Mouse (Mus musculus) limb, embryonic 13.5 days (tissue): Measurements from ENCODE around the gene Msantd3. TPM values are rescaled to one million over a fixed set of nuclear protein-coding genes. Genes with fewer than 3 reads are reported as not detected.

Source experiments
- ATAC-seq: fragments of 200-750 bp; cut with Nextera tagmentation; 2 replicates; pipeline ENCODE4 v1.8.0; 2017; ENCODE audit warnings: low read depth, moderate number of reproducible peaks, moderate TSS enrichment; ENCODE audit not compliant: low FRiP score
- H3K27ac ChIP-seq: fragments of 300-500 bp; sonication (generic); 2 replicates; pipeline ENCODE4 v1.5.1; 2015; ENCODE audit warnings: inconsistent platforms, mild to moderate bottlenecking, moderate library complexity
- H3K27me3 ChIP-seq: fragments of 300-500 bp; sonication (generic); 2 replicates; pipeline ENCODE4 v1.6.1; 2015; ENCODE audit warnings: mild to moderate bottlenecking, inconsistent platforms
- H3K36me3 ChIP-seq: fragments of 300-500 bp; sonication (generic); 2 replicates; pipeline ENCODE4 v1.6.1; 2015; ENCODE audit warnings: inconsistent platforms, mild to moderate bottlenecking, moderate library complexity
- H3K4me1 ChIP-seq: fragments of 300-500 bp; sonication (generic); 2 replicates; pipeline ENCODE4 v1.6.1; 2015; ENCODE audit warnings: inconsistent platforms
- H3K4me2 ChIP-seq: fragments of 300-500 bp; sonication (generic); replicated peaks from 2 replicates; pipeline ENCODE4 v1.6.1; 2015; ENCODE audit warnings: inconsistent platforms, mild to moderate bottlenecking, moderate library complexity
- H3K4me3 ChIP-seq: fragments of 300-500 bp; sonication (generic); 2 replicates; pipeline ENCODE4 v1.5.1; 2015; ENCODE audit warnings: moderate library complexity, mild to moderate bottlenecking, inconsistent platforms
- H3K9ac ChIP-seq: fragments of 300-500 bp; sonication (generic); 2 replicates; pipeline ENCODE4 v1.6.1; 2015; ENCODE audit warnings: mild to moderate bottlenecking, inconsistent platforms
- H3K9me3 ChIP-seq: fragments of 300-500 bp; sonication (generic); 2 replicates; pipeline ENCODE4 v1.6.1; 2016; ENCODE audit warnings: inconsistent platforms
- WGBS: fragments of 180-500 bp; shearing (Covaris S2); methylation state at CpG from one replicate; pipeline ENCODE4 v1.1.7; 2015; 5-methylcytosine and 5-hydroxymethylcytosine counted together
- polyA plus RNA-seq: library from polyadenylated mRNA; unstranded; fragments of >200 nt; fragmentation: Nextera tagmentation; extraction: Ambion mirVana; gene quantifications from 2 replicates; pipeline ENCODE4 v1.2.1, GENCODE M21; 2015

The Msantd3 gene
- polyA plus RNA-seq, 1 experiment from 2014 or later, result 27.6 TPM

DNA sequence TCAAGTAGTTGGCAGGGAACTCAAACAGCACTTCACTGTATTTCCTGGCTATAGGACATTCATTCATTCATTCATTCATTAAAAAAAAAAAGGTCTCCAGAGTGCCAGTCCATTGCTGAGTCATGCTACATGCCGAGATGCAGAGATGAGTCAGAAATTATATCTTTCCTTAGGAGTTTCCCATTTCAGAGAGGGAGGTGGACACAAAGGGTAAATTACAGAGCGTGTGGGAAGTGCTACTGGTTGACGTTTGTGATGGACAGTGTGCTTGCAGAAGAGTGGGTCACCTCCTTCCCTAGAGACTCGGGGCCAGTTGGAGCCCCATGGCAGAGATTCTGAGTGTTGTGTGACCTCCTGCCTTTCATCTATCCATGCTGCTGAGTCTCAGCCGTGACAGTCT, 2.6 kb downstream of the Msantd3 start:
- H3K4me1 ChIP-seq, result peaks cover 33% of the 10 kb centered on the region
- H3K36me3 ChIP-seq, result no peaks in the 10 kb centered on the region
- 43% methylated on average over 5 of the region's 5 CpGs for WGBS
- H3K4me3 ChIP-seq, result peak overlapping the region; percentile 79; the same call in 1 of the 2 replicates
- no peaks in the 10 kb centered on the region for H3K9me3 ChIP-seq
- ATAC-seq, result no peak
- H3K27ac ChIP-seq, result no peak overlapping the region
- H3K4me2 ChIP-seq, result peak overlapping the region; percentile 71
- peaks cover 27% of the 10 kb centered on the region for H3K27me3 ChIP-seq
- peak overlapping the region; percentile 95; the same call in 1 of the 2 replicates for H3K9ac ChIP-seq

DNA sequence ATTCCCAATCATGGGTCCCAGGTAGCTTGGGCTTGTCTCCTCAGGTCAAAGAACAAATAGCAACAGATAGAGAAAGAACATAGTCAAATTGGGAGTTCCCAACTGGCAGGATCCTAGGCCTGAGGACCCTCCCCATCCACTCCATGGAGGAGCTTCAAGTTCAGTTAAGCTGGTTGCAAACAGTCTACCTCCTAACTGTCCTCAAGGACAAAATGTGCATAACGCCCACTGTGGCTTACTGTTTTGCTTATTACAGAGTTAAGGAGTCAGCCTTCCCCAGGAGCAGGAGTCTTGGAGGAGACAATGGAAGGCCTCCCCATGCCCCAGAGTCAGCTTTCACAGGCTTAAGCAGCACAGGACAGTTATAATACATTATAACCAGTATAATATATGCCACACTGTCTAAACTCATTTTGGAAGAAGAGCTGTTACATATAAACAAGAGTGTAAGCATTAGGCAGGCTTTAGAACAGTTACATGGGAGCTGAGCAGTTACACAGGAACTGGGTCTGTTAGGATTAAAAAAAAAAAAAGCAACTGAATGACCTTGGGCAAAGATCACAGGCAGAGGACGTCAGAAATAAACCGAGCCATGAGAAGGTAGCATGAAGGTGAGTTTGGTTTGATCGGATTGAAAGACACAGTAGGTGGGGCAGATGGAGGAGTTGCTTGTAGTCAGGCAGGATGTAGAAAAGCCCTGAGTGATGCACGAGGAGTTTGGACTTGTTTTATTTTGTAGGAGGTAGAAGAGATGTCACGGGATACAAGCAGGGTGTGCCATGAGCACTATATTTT, 3.5 kb downstream of the Msantd3 start:
- Histone ChIP-seq H3K4me3 (no peak overlapping the region), H3K27ac (no peak overlapping the region), H3K9me3 (no peaks in the 10 kb centered on the region), H3K4me2 (no peak overlapping the region), H3K36me3 (no peaks in the 10 kb centered on the region), H3K4me1 (peaks cover 42% of the 10 kb centered on the region), H3K27me3 (peaks cover 27% of the 10 kb centered on the region), H3K9ac (no peak overlapping the region)
- ATAC-seq, result no peak
- WGBS, result 73% methylated on average over 6 of the region's 6 CpGs

DNA sequence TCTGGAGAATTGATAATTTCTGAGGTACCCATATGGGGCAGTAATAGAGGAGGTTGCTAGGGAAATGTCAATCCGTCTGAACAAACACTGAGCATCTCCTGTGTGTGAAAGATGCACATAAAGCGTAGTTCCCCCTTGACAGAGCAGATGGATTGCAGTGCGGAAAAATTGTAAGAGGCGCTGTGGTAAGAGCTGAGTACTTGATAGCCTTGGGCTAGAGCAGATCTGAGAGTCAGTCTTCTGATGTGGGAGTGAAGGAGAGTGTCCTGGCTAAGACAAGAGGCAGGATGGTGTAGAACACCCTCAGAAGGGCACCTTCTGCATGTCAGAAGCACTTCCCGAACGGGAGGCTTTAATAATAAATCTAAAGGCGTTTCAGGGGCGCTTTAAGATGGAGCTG, 4.4 kb downstream of the Msantd3 start:
- Histone ChIP-seq H3K27me3 (peaks cover 27% of the 10 kb centered on the region), H3K27ac (no peak overlapping the region), H3K36me3 (no peaks in the 10 kb centered on the region), H3K9ac (no peak overlapping the region), H3K4me1 (peaks cover 51% of the 10 kb centered on the region), H3K4me3 (no peak overlapping the region), H3K4me2 (no peak overlapping the region), H3K9me3 (no peaks in the 10 kb centered on the region)
- ATAC-seq, result no peak
- WGBS, result 76% methylated on average over 8 of the region's 8 CpGs

DNA sequence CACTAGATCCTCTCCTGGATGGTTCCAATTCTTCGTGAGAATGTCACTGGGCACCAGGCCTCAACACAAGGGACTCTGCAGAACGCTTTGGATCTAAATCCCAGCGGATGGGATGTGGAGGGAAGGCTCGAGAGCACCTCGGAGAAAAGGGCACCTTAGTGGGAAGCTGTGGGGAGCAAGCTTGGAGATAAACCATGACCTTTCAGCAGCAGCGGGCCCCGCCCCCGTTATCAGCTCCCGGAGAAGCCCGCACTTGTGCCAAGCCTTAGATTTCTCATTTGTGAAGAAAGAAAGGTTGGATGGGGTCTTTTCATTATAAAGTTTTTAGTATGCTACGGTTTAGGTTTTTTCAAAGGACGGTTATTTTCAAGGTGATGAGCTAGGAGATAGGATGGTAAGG, 6.2 kb downstream of the Msantd3 start:
- ATAC-seq, result no peak
- H3K4me1 ChIP-seq, result peaks cover 55% of the 10 kb centered on the region
- H3K4me3 ChIP-seq, result no peak overlapping the region
- H3K9me3 ChIP-seq, result no peaks in the 10 kb centered on the region
- 74% methylated on average over 12 of the region's 12 CpGs for WGBS
- no peaks in the 10 kb centered on the region for H3K36me3 ChIP-seq
- peaks cover 27% of the 10 kb centered on the region for H3K27me3 ChIP-seq
- no peak overlapping the region for H3K27ac ChIP-seq
- H3K9ac ChIP-seq, result no peak overlapping the region
- H3K4me2 ChIP-seq, result no peak overlapping the region

DNA sequence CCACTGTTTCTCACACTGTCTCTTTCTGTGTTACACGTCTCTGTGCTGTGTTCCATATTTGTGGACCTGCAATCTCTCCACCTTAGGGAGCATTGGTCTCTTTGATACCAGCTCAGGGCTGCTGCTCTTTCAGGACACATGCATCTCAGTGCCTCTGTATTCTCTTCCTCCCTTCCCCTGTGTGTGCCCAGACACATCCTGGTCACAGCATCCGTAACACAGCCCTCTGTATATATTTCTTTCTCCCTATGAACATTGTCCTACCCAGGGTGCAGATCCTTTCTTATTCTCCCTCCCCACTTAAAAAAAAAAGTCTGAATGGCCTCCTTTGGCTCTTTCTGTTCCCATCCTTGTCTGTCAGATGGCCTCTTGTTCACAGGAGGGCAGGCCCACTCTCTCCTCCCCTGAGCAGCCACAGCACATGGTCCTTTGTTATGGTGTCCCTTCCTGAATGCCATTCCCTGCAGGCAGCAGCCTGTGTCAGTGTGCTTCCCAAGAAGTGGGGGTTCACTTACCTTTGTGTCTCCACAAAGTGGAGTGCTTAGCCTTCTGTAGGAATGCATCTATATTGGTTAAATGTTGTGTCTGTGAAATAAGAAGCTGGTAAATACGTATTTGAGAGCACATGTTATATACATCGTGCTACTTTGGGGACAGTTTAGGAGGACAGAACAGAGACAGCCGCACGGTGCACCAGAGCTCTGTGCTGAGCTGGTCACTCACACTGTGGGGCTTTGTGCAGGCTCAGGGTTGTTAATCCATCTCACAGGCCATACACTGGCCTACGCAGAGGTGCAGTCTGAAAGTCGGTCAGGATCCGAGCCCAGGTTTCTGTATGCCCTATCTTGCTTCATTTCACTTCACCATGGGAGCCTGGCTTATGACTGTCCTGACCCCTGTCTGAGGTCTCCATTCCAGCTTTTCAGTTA, 7.1 kb downstream of the Msantd3 start:
- WGBS, result 64% methylated on average over 9 of the region's 9 CpGs
- H3K4me1 ChIP-seq, result peaks cover 46% of the 10 kb centered on the region
- no peak overlapping the region for H3K4me3 ChIP-seq
- no peak for ATAC-seq
- peaks cover 27% of the 10 kb centered on the region for H3K27me3 ChIP-seq
- H3K9ac ChIP-seq, result no peak overlapping the region
- H3K4me2 ChIP-seq, result no peak overlapping the region
- no peak overlapping the region for H3K27ac ChIP-seq
- no peaks in the 10 kb centered on the region; the same call in 1 of the 2 replicates for H3K36me3 ChIP-seq
- H3K9me3 ChIP-seq, result no peaks in the 10 kb centered on the region

DNA sequence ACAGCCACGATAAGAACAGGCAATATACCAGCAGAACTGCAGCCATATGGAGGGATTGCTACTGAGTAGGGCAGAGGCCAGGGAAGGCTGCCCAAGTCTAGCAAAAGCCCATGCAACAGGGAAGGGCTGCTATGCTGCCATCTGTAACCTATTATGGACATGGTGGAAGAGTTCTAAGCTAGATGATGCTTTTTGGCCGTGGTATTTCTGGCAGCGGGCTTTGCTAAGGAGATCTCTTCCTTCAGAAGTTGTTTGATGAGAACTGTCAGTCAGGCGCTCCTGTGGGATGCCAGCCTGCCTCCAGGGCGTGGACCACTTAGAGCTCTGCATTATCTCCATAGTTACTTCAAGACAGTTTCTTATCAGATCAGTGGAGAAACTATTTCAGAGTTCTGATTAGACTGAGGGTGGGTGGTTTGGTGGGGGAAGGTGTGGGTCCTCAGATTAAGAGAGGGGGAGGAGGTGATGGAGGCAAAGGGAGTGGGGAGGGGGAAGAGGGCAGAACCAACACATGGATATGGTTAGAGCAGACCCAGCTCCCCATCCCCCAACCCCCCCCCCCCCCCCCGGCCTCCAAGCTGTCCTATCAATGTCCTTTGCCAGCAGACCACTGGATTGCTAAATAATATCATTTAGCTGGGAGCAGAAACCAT, 8.8 kb downstream of the Msantd3 start:
- Histone ChIP-seq H3K36me3 (peaks cover 13% of the 10 kb centered on the region), H3K27ac (no peak overlapping the region), H3K27me3 (peaks cover 23% of the 10 kb centered on the region), H3K4me2 (peak overlapping the region; percentile 23), H3K4me3 (no peak overlapping the region), H3K9me3 (no peaks in the 10 kb centered on the region), H3K4me1 (peaks cover 36% of the 10 kb centered on the region), H3K9ac (no peak overlapping the region)
- 17% methylated on average over 6 of the region's 6 CpGs for WGBS
- ATAC-seq, result peak; percentile 52

DNA sequence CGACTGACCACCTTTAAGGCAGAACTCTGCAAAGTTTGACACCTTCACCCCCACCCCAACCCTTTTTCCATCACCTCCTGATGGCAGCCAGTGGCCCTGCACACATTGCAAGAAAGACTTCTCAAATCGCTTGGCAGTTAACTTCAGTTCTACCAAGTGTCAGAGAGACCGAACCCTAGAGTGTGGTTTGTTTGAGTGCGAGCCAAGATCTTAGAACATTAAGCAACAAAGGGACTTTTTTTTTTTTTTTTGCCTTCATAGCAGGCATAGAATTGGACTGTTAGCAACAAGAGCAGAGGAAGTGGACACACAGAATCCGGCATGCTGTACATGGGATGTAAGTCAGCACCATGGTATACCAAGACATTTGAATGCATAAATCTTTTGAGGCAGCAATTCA, 9.9 kb downstream of the Msantd3 start:
- H3K9ac ChIP-seq, result no peak overlapping the region
- no peak overlapping the region for H3K4me3 ChIP-seq
- 47% methylated on average over 5 of the region's 5 CpGs for WGBS
- no peak overlapping the region for H3K4me2 ChIP-seq
- no peak for ATAC-seq
- peaks cover 32% of the 10 kb centered on the region for H3K4me1 ChIP-seq
- no peaks in the 10 kb centered on the region for H3K9me3 ChIP-seq
- no peak overlapping the region for H3K27ac ChIP-seq
- peaks cover 22% of the 10 kb centered on the region for H3K36me3 ChIP-seq
- H3K27me3 ChIP-seq, result peaks cover 24% of the 10 kb centered on the region

DNA sequence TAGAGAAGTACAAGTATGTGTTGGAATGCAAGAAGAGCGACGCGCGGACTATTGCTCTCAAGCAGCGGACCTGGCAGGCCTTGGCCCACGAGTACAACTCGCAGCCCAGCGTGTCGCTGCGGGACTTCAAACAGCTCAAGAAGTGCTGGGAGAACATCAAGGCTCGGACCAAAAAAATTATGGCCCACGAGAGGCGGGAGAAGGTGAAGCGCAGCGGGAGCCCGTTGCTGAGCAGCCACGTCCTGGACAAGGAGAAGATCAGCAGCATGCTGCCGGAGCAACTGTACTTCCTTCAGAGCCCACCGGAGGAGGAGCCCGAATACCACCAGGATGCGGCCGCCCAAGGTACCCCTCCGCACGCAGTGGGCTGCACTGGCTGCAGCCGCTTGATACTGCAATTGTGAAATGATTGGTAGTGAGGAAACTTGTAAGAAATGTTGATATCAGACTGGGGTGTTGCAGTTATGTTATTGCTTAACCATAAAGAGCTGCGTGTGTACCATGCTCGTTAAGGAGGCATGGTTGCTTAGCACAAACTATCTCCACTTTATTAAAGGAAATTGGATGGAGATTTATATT, 12.8 kb downstream of the Msantd3 start:
- Histone ChIP-seq H3K4me1 (peaks cover 21% of the 10 kb centered on the region), H3K27me3 (0 out of 2 replicates have a peak, but pooled peaks cover 9% of the 10 kb centered on the region), H3K9ac (no peak overlapping the region), H3K27ac (no peak overlapping the region), H3K4me3 (no peak overlapping the region), H3K36me3 (peaks cover 36% of the 10 kb centered on the region), H3K9me3 (no peaks in the 10 kb centered on the region), H3K4me2 (no peak overlapping the region)
- ATAC-seq, result no peak
- WGBS, result 87% methylated on average over 27 of the region's 27 CpGs

DNA sequence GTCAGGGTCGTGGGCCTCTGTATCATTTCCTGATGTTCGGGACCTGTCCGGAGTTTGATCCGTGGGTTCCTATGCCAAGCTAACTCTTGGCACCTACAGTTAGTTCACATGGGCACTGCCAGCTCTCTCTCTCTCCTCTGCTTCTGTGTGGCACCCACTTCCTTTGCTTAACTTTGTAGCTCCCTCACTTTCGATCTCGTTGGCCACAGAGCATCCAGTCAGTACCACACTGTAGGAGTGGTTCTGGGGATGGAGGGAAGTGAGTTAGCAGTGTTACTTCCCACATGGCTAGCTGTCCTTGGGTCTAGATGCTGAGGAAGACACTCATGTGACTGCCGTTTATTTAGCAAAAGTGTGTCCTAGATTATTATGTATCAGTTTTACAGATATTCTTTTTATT, 14.4 kb downstream of the Msantd3 start:
- Histone ChIP-seq H3K27ac (no peak overlapping the region), H3K9me3 (no peaks in the 10 kb centered on the region), H3K36me3 (peaks cover 46% of the 10 kb centered on the region), H3K4me3 (no peak overlapping the region), H3K4me2 (no peak overlapping the region), H3K27me3 (0 out of 2 replicates have a peak, but pooled peaks cover 9% of the 10 kb centered on the region), H3K4me1 (peaks cover 5% of the 10 kb centered on the region), H3K9ac (no peak overlapping the region)
- ATAC-seq, result no peak
- WGBS, result 86% methylated on average over 7 of the region's 7 CpGs

DNA sequence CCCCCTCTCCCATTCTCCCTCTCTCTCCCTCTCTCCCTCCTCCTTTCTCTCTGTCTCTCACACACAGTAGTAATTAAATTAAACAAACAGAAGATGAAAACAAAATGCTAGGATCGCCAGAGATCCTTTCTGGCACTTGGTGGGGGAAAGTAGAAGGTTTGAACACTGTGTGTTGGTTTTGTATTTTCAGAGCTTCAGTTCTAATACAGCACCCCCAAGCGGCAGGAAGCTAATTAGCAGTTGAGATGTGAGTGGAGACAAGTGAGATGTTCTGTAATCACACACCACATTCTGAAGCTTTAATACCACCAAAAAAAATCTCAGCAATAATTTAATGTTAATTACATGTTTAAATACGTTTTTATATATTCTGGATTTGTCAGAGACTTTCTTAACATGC, 16.0 kb downstream of the Msantd3 start:
- Histone ChIP-seq H3K4me1 (0 out of 2 replicates have a peak, but pooled peaks cover 4% of the 10 kb centered on the region), H3K4me3 (no peak overlapping the region), H3K4me2 (no peak overlapping the region), H3K27me3 (0 out of 2 replicates have a peak, but pooled peaks cover 9% of the 10 kb centered on the region), H3K27ac (no peak overlapping the region), H3K9me3 (no peaks in the 10 kb centered on the region), H3K9ac (no peak overlapping the region), H3K36me3 (peaks cover 47% of the 10 kb centered on the region)
- WGBS, result 32% methylated on average over 3 of the region's 3 CpGs
- no peak for ATAC-seq

DNA sequence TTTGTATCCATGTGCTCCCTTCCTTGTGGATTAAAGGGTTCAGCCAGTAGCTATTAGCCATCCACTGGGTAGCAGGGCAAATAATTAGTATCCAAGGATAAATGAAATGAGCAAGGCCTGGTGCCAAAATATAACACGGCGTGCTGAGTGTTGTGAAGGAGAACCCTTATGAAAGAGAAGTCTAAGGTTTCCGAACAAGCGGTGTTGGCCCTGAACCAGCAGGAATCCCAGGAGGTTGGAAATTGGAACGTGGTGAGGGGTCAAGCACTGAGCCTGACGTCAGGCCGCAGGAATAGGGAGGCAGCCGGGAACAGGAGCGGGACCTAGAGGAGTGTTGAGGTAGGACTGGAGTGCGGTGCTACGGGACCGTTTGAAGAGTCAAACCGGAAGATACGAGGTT, 19.9 kb downstream of the Msantd3 start:
- no peak overlapping the region for H3K9ac ChIP-seq
- H3K4me1 ChIP-seq, result peaks cover 7% of the 10 kb centered on the region; the same call in 1 of the 2 replicates
- H3K27me3 ChIP-seq, result no peaks in the 10 kb centered on the region
- no peak for ATAC-seq
- peaks cover 46% of the 10 kb centered on the region for H3K36me3 ChIP-seq
- no peak overlapping the region for H3K27ac ChIP-seq
- no peak overlapping the region for H3K4me3 ChIP-seq
- H3K9me3 ChIP-seq, result no peaks in the 10 kb centered on the region
- H3K4me2 ChIP-seq, result no peak overlapping the region
- WGBS, result 78% methylated on average over 14 of the region's 14 CpGs
